Mouse (Mus musculus): Measurements from ENCODE around the gene Adamtsl4.

GRCm38 (mm10) chr3:95681365-95681764, 6.4 kb downstream of the Adamtsl4 start:
- TF ChIP-seq CTCF (IDR thresholded peaks at IDR 0.05; ENCODE audit: insufficient read depth, low read length) (no peak), POLR2A (IDR thresholded peaks at IDR 0.05; ENCODE audit: borderline replicate concordance, extremely low read depth, low read depth, low read length) (no peak)
